Mouse (Mus musculus) hindbrain, postnatal 0 days (tissue): ENCODE measurements around the gene Ssc5d. TPM values are rescaled to one million over a fixed set of nuclear protein-coding genes. Genes with fewer than 3 reads are reported as not detected.
A peak's percentile ranks its signal among the peaks of the same experiment; 100 is the strongest.
"Not testable (repeated sequence)": the region's sequence is repeated elsewhere in the genome, so short reads cannot be mapped to it uniquely, and the experiment has no call there.

Source experiments
- ATAC-seq: fragments of 200-750 bp; cut with Nextera tagmentation; 2 replicates; pipeline ENCODE4 v1.8.0; 2017; ENCODE audit warnings: mild to moderate bottlenecking, moderate TSS enrichment, moderate library complexity
- DNase-seq: peaks from one replicate; pipeline ENCODE4 v3.0.0-alpha.2; 2015; ENCODE audit warnings: low spot score
- H3K27ac ChIP-seq: fragments of 300-500 bp; sonication (generic); 2 replicates; pipeline ENCODE4 v1.5.1; 2014; ENCODE audit warnings: mild to moderate bottlenecking
- H3K27me3 ChIP-seq: fragments of 300-500 bp; sonication (generic); 2 replicates; pipeline ENCODE4 v1.6.1; 2014; ENCODE audit warnings: low read length, mixed read lengths; ENCODE audit not compliant: insufficient read depth
- H3K36me3 ChIP-seq: fragments of 300-500 bp; sonication (generic); 2 replicates; pipeline ENCODE4 v1.6.1; 2014; ENCODE audit warnings: low read length, mixed read lengths; ENCODE audit not compliant: insufficient read depth
- H3K4me1 ChIP-seq: fragments of 300-500 bp; sonication (generic); 2 replicates; pipeline ENCODE4 v1.6.1; 2014; ENCODE audit warnings: antibody characterized with exemption, low read length, mixed read lengths; ENCODE audit not compliant: insufficient read depth
- H3K4me2 ChIP-seq: fragments of 300-500 bp; sonication (generic); 2 replicates; pipeline ENCODE4 v1.6.1; 2014; ENCODE audit warnings: low read depth, mild to moderate bottlenecking, low read length, moderate library complexity, mixed read lengths
- H3K4me3 ChIP-seq: fragments of 300-500 bp; sonication (generic); 2 replicates; pipeline ENCODE4 v1.5.1; 2014; ENCODE audit warnings: low read length
- H3K9ac ChIP-seq: fragments of 300-500 bp; sonication (generic); replicated peaks from 2 replicates; pipeline ENCODE4 v1.6.1; 2014; ENCODE audit warnings: mild to moderate bottlenecking, low read length, moderate library complexity, mixed read lengths
- H3K9me3 ChIP-seq: fragments of 300-500 bp; sonication (generic); 2 replicates; pipeline ENCODE4 v1.6.1; 2016; ENCODE audit warnings: low read length, mixed read lengths
- CTCF ChIP-seq: IDR thresholded peaks from 2 replicates; pipeline ENCODE4 v1.5.1; 2016; ENCODE audit warnings: antibody characterized with exemption, control low read depth, low read depth
- WGBS: fragments of 180-500 bp; shearing (Covaris S2); extraction: QIAGEN DNeasy Blood & Tissue Kit; methylation state at CpG from one replicate; pipeline ENCODE4 v1.1.7; 2014; 5-methylcytosine and 5-hydroxymethylcytosine counted together
- polyA plus RNA-seq: library from polyadenylated mRNA; unstranded; fragments of >200 nt; fragmentation: Nextera tagmentation; extraction: Ambion mirVana; gene quantifications from 2 replicates; pipeline ENCODE4 v1.2.1, GENCODE M21; 2015
- total RNA-seq: library from RNA; depleted of rRNA; stranded (reverse); fragments of >200 nt; gene quantifications from 2 replicates; pipeline ENCODE4 v1.2.3, GENCODE M21; 2014; rRNA removed

Ssc5d gene
- total RNA-seq (2.5 and 2.8 TPM in 2 replicates), polyA plus RNA-seq (0.77 and 1.0 TPM in 2 replicates)

DNA sequence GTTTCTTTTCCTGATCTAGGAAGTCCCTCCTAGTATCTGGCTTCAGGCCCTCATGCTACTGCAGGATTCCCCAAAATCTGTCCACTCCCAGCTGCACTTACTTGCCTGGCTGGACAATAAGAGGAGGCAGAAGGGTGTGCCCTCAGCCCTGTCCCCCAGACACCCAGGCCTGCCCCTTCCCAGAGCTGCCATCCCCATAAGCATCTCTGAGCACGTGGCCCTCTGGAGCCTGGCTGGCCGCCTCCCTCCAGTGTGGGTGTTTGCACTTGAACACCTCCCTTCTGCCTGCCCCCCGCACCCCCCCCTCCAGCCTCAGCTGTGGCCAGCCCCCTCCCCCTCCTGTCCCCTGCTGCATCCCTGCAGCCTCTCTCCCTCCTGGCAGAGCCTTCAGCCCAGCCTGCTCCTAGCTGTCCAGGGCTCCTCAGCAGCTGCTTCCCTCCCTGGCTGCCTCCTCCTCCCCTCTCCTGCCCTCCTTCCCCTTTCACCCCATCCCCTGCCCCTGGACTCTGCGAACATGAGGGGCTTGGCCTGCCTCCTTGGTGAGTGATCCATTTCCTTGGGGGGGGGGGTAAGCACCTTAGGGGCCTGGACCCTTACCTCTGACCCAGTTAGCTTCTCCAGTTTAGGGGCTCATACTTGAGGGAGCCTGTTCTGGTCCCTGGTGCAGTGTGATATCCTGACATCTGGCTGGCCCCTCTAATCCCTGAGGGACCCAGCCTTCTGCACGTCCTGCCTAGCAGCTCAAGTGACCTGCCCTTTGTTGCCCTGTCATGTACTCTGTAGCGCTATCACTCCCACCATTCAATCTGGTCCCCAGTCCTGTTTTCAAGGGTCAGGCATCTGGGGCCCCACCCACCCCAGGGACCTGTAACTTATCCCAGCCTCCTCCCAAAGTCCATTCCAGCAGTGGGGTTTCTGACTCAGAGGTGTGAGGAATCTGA lies at the start of gene Ssc5d:
Gene Ssc5d (plus strand): TSS at position 345 of the 941 bp plus-strand sequence.
- Histone ChIP-seq H3K27me3 (no peaks in the 10 kb centered on the region), H3K36me3 (0 out of 2 replicates have a peak, but pooled peaks cover 2% of the 10 kb centered on the region), H3K4me2 (peak within 1 kb of the TSS; percentile 77; the same call in 1 of the 2 replicates), H3K9me3 (no peaks in the 10 kb centered on the region), H3K9ac (0 out of 2 replicates have a peak within 1 kb of the TSS, but pooled peaks have one; percentile 17), H3K4me3 (no peak within 1 kb of the TSS), H3K27ac (peak within 1 kb of the TSS; percentile 96), H3K4me1 (peaks cover 31% of the 10 kb centered on the region)
- DNase-seq, result peak; percentile 47
- no peak for TF ChIP-seq CTCF
- no peak for ATAC-seq
- 12% methylated on average over 5 of the region's 6 CpGs for WGBS

GRCm38 (mm10) chr7:4876753-4877221 lies 48.8 kb upstream of the Ssc5d start, which contains the start of gene Isoc2a:
Gene Isoc2a (plus strand): TSS chr7:4877153.
- peak within 1 kb of the TSS; percentile 82 for H3K4me2 ChIP-seq
- H3K9me3 ChIP-seq, result no peaks in the 10 kb centered on the region
- DNase-seq (peak; percentile 96), ATAC-seq (peak; percentile 100)
- H3K27ac ChIP-seq, result peak within 1 kb of the TSS; percentile 60; the same call in 1 of the 2 replicates
- peak within 1 kb of the TSS; percentile 45 for H3K4me3 ChIP-seq
- WGBS, result 0% methylated on average over 22 of the region's 22 CpGs
- H3K36me3 ChIP-seq, result no peaks in the 10 kb centered on the region
- no peak for TF ChIP-seq CTCF
- H3K27me3 ChIP-seq, result no peaks in the 10 kb centered on the region
- peaks cover 7% of the 10 kb centered on the region; the same call in 1 of the 2 replicates for H3K4me1 ChIP-seq
- peak within 1 kb of the TSS; percentile 49; the same call in 1 of the 2 replicates for H3K9ac ChIP-seq

DNA sequence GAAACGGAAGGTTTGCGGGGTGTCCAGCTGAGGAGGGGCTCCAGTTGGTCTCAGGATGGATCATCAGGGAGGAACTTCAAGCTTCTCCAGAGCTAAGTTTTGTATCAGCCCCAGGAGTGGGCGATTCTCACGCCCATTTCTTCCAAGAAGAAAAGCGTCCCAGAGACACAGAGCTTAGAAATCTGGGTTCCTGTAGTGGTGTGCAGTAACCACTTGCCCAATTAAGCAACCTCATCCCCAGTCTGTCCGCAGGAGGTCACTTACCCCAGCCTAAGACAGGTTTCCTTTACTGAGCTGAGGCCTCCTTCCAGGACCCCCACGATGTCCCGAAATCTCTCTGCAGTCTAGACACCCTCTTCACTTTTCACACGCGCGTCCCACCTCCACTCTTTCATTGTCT lies 48.4 kb upstream of the Ssc5d start:
- Histone ChIP-seq H3K27ac (peak overlapping the region; percentile 60; the same call in 1 of the 2 replicates), H3K27me3 (no peaks in the 10 kb centered on the region), H3K4me2 (peak overlapping the region; percentile 82), H3K4me3 (peak overlapping the region; percentile 45), H3K9ac (peak overlapping the region; percentile 49; the same call in 1 of the 2 replicates), H3K4me1 (peaks cover 7% of the 10 kb centered on the region; the same call in 1 of the 2 replicates), H3K36me3 (no peaks in the 10 kb centered on the region), H3K9me3 (no peaks in the 10 kb centered on the region)
- no peak for TF ChIP-seq CTCF
- DNase-seq (no peak), ATAC-seq (no peak)
- WGBS, result 8% methylated on average over 11 of the region's 11 CpGs

DNA sequence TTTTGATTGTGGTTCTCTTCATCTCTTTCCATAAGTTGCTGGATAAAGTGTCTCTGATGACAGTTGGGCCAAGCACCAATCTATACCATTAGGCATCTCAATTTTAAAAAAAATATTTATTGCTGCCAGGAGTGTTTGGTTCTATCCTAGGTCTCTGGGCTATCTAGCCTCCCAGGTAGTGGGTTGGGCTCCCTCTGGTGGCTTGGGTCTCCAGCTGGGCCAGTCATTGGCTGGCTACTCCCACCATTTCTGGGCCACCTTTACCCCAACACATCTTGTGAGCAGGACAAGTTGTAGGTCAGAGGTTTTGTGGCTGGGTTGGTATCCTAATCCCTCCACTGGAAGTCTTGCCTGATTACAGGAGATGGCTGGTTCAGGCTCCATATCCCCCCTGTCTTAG lies 47.4 kb upstream of the Ssc5d start:
- Histone ChIP-seq H3K9me3 (no peaks in the 10 kb centered on the region), H3K4me3 (no peak overlapping the region), H3K27ac (no peak overlapping the region), H3K4me2 (0 out of 2 replicates have a peak overlapping the region, but pooled peaks have one; percentile 82), H3K36me3 (no peaks in the 10 kb centered on the region), H3K27me3 (no peaks in the 10 kb centered on the region), H3K9ac (no peak overlapping the region), H3K4me1 (peaks cover 7% of the 10 kb centered on the region; the same call in 1 of the 2 replicates)
- no peak; the same call in 1 of the 2 replicates for TF ChIP-seq CTCF
- no peak for DNase-seq
- ATAC-seq, result no peak

DNA sequence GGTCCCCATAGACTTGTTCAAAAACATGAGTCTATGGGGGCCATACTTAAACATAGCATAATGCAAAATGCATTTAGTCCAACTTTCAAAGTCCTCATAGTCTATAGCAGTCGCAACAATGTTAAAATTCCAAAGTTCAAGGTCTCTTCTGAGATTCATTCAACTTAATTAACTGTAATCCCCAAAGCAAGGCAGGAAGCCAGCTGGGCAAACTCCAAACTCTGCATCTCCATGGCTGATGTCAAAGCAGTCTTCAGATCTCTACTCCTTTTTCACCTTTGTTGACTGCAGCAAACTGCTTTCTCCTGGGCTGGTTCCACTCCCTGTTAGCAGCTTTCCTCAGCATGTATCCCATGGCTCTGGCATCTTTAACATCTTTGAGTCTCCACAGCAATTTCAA lies 46.5 kb upstream of the Ssc5d start:
- not testable (repeated sequence) for H3K36me3 ChIP-seq, H3K4me2 ChIP-seq, H3K9me3 ChIP-seq, ATAC-seq, H3K4me3 ChIP-seq, H3K27ac ChIP-seq, DNase-seq, H3K4me1 ChIP-seq, H3K27me3 ChIP-seq, H3K9ac ChIP-seq
- WGBS, result 70% methylated on average over 1 of the region's 1 CpGs

- no peaks in the 10 kb centered on the region for H3K9me3 ChIP-seq
- H3K4me2 ChIP-seq, result no peak overlapping the region
- no peak for ATAC-seq
- H3K27ac ChIP-seq, result no peak overlapping the region
- no peak overlapping the region for H3K9ac ChIP-seq
- 66% methylated on average over 4 of the region's 4 CpGs for WGBS
- no peaks in the 10 kb centered on the region for H3K27me3 ChIP-seq
- H3K4me3 ChIP-seq, result no peak overlapping the region
- H3K4me1 ChIP-seq, result no peaks in the 10 kb centered on the region
- no peaks in the 10 kb centered on the region for H3K36me3 ChIP-seq
- no peak for DNase-seq
- no peak for TF ChIP-seq CTCF
These were observed 38.9 kb upstream of the Ssc5d start for GRCm38 (mm10) chr7:4886680-4887079.
